Mouse (Mus musculus) midbrain, embryonic 15.5 days (tissue): ENCODE results near the gene Arl16. TPM values are rescaled to one million over a fixed set of nuclear protein-coding genes. Genes with fewer than 3 reads are reported as not detected.

Experiments
- ATAC-seq: fragments of 200-750 bp; cut with Nextera tagmentation; replicated peaks from 2 replicates; pipeline ENCODE4 v1.8.0; 2017; ENCODE audit warnings: moderate TSS enrichment
- H3K27ac ChIP-seq: fragments of 300-500 bp; sonication (generic); 2 replicates; pipeline ENCODE4 v1.5.1; 2015; ENCODE audit warnings: mild to moderate bottlenecking, inconsistent platforms
- H3K27me3 ChIP-seq: fragments of 300-500 bp; sonication (generic); replicated peaks from 2 replicates; pipeline ENCODE4 v1.6.1; 2015; ENCODE audit warnings: inconsistent platforms
- H3K36me3 ChIP-seq: fragments of 300-500 bp; sonication (generic); replicated peaks from 2 replicates; pipeline ENCODE4 v1.6.1; 2015; ENCODE audit warnings: inconsistent platforms
- H3K4me1 ChIP-seq: fragments of 300-500 bp; sonication (generic); 2 replicates; pipeline ENCODE4 v1.6.1; 2015; ENCODE audit warnings: inconsistent platforms
- H3K4me2 ChIP-seq: fragments of 300-500 bp; sonication (generic); 2 replicates; pipeline ENCODE4 v1.6.1; 2015; ENCODE audit warnings: inconsistent platforms, mild to moderate bottlenecking, moderate library complexity
- H3K4me3 ChIP-seq: fragments of 300-500 bp; sonication (generic); 2 replicates; pipeline ENCODE4 v1.5.1; 2015; ENCODE audit warnings: mild to moderate bottlenecking, inconsistent platforms
- H3K9ac ChIP-seq: fragments of 300-500 bp; sonication (generic); 2 replicates; pipeline ENCODE4 v1.6.1; 2015; ENCODE audit warnings: mild to moderate bottlenecking, inconsistent platforms
- H3K9me3 ChIP-seq: fragments of 300-500 bp; sonication (generic); 2 replicates; pipeline ENCODE4 v1.6.1; 2016; ENCODE audit warnings: inconsistent platforms
- WGBS: fragments of 180-500 bp; shearing (Covaris S2); methylation state at CpG from one replicate; pipeline ENCODE4 v1.1.7; 2015; ENCODE audit warnings: mixed read lengths; 5-methylcytosine and 5-hydroxymethylcytosine counted together
- polyA plus RNA-seq: library from polyadenylated mRNA; unstranded; fragments of >200 nt; fragmentation: Nextera tagmentation; extraction: Ambion mirVana; gene quantifications from 2 replicates; pipeline ENCODE4 v1.2.1, GENCODE M21; 2015

The Arl16 gene
- polyA plus RNA-seq, 1 experiment from 2014 or later: 64.1 TPM

GRCm38 (mm10) chr11:120437857-120438385 is 29.5 kb downstream of the Arl16 start:
- Histone ChIP-seq H3K9me3 (no peaks in the 10 kb centered on the region), H3K4me3 (peak overlapping the region; percentile 97), H3K27ac (no peak overlapping the region), H3K27me3 (no peaks in the 10 kb centered on the region), H3K36me3 (peaks cover 2% of the 10 kb centered on the region; the same call in 1 of the 2 replicates), H3K4me1 (peaks cover 14% of the 10 kb centered on the region), H3K4me2 (peak overlapping the region; percentile 72), H3K9ac (no peak overlapping the region; the same call in 1 of the 2 replicates)
- no peak for ATAC-seq
- 27% methylated on average over 12 of the region's 12 CpGs for WGBS

GRCm38 (mm10) chr11:120437152-120437856 is 30.1 kb downstream of the Arl16 start, which contains the start of gene Nploc4:
Nploc4 (minus strand) TSS chr11:120437708.
- Histone ChIP-seq H3K4me3 (peak within 1 kb of the TSS; percentile 97), H3K9me3 (no peaks in the 10 kb centered on the region), H3K36me3 (peaks cover 8% of the 10 kb centered on the region; the same call in 1 of the 2 replicates), H3K27ac (peak within 1 kb of the TSS; percentile 85), H3K9ac (peak within 1 kb of the TSS; percentile 98), H3K4me2 (peak within 1 kb of the TSS; percentile 72), H3K4me1 (peaks cover 14% of the 10 kb centered on the region), H3K27me3 (no peaks in the 10 kb centered on the region)
- ATAC-seq: peak; percentile 78; the same call in 1 of the 2 replicates
- WGBS: under 1% methylated on average over 75 of the region's 77 CpGs

- no peak overlapping the region for H3K4me2 ChIP-seq
- no peak overlapping the region for H3K4me3 ChIP-seq
- H3K4me1 ChIP-seq: no peaks in the 10 kb centered on the region
- WGBS: 96% methylated on average over 3 of the region's 3 CpGs
- H3K36me3 ChIP-seq: peaks cover 32% of the 10 kb centered on the region
- H3K9ac ChIP-seq: no peak overlapping the region
- no peak for ATAC-seq
- H3K9me3 ChIP-seq: no peaks in the 10 kb centered on the region
- no peak overlapping the region for H3K27ac ChIP-seq
- no peaks in the 10 kb centered on the region for H3K27me3 ChIP-seq
Measured at GRCm38 (mm10) chr11:120426727-120427126, 40.7 kb downstream of the Arl16 start.

DNA sequence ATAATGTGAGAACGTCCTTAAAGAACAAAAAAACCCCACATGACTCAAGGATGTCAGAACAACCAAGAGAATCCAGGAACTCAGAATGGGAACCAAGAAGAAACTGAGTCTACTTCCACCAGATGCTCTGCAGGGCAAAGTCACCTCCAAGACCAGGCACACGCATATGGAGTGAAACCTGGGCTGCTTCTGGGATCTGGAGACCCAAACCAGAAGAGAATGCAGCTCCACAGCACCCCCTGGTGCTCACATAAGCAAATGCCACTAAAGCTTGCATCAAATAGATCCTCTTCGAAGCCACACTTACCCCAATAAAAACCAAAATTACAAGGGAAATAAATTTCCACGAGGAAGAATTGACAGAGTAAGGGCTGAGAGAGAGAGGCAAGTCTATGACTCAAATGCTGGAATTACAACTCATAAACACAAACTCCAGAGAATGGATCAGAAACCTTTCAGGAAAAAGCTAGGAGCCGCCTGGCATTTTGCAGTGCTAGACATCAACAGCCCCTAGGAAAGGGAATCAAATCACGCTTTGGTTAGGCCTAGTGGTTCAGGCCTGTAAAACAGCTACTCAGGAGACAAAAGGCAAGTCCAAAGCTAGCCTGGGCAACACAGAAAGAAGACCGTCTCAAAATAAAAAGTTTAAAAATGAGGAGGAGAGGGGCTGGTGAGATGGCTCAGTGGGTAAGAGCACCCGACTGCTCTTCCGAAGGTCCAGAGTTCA is 43.7 kb downstream of the Arl16 start:
- ATAC-seq: no peak
- peaks cover 37% of the 10 kb centered on the region for H3K36me3 ChIP-seq
- H3K4me2 ChIP-seq: no peak overlapping the region
- H3K4me1 ChIP-seq: no peaks in the 10 kb centered on the region
- no peak overlapping the region for H3K27ac ChIP-seq
- WGBS: 72% methylated on average over 9 of the region's 9 CpGs
- H3K9me3 ChIP-seq: no peaks in the 10 kb centered on the region
- no peaks in the 10 kb centered on the region for H3K27me3 ChIP-seq
- no peak overlapping the region for H3K9ac ChIP-seq
- H3K4me3 ChIP-seq: no peak overlapping the region

GRCm38 (mm10) chr11:120422651-120423568 is 44.5 kb downstream of the Arl16 start:
- no peak for ATAC-seq

GRCm38 (mm10) chr11:120418592-120418991 is 48.8 kb downstream of the Arl16 start:
- H3K36me3 ChIP-seq: peaks cover 45% of the 10 kb centered on the region
- no peak overlapping the region for H3K9ac ChIP-seq
- ATAC-seq: no peak
- no peaks in the 10 kb centered on the region for H3K27me3 ChIP-seq
- 91% methylated on average over 1 of the region's 1 CpGs for WGBS
- no peaks in the 10 kb centered on the region for H3K4me1 ChIP-seq
- no peak overlapping the region for H3K27ac ChIP-seq
- no peak overlapping the region for H3K4me2 ChIP-seq
- H3K4me3 ChIP-seq: no peak overlapping the region
- H3K9me3 ChIP-seq: no peaks in the 10 kb centered on the region

More at GRCm38 (mm10) chr11:120422651-120423568, 44.5 kb downstream of the Arl16 start:
- Histone ChIP-seq H3K27ac (no peak overlapping the region), H3K4me2 (no peak overlapping the region), H3K4me1 (no peaks in the 10 kb centered on the region), H3K36me3 (peaks cover 37% of the 10 kb centered on the region), H3K9ac (no peak overlapping the region), H3K27me3 (no peaks in the 10 kb centered on the region), H3K4me3 (no peak overlapping the region), H3K9me3 (no peaks in the 10 kb centered on the region)
- 91% methylated on average over 13 of the region's 13 CpGs for WGBS

GRCm38 (mm10) chr11:120417852-120418251 is 49.6 kb downstream of the Arl16 start:
- no peak overlapping the region for H3K9ac ChIP-seq
- H3K4me1 ChIP-seq: no peaks in the 10 kb centered on the region
- no peak overlapping the region for H3K4me3 ChIP-seq
- no peak overlapping the region for H3K4me2 ChIP-seq
- no peak for ATAC-seq
- no peaks in the 10 kb centered on the region for H3K9me3 ChIP-seq
- H3K27me3 ChIP-seq: no peaks in the 10 kb centered on the region
- 91% methylated on average over 7 of the region's 7 CpGs for WGBS
- H3K27ac ChIP-seq: no peak overlapping the region
- peaks cover 51% of the 10 kb centered on the region for H3K36me3 ChIP-seq

Other genes starting within 250 kb of the Arl16 start
- 16.2 and 16.7 TPM in 2 replicates for gene Bahcc1, start 234.7 kb downstream of the Arl16 start, polyA plus RNA-seq
- 4,418 and 4,467 TPM in 2 replicates for gene Actg1, start 119.1 kb downstream of the Arl16 start, polyA plus RNA-seq
- gene Fscn2, start 106.1 kb downstream of the Arl16 start, polyA plus RNA-seq: 0.84 and 1.4 TPM in 2 replicates
- gene Faap100, start 88.8 kb downstream of the Arl16 start, polyA plus RNA-seq: 124 TPM in 2 replicates
- 34.2 and 39.1 TPM in 2 replicates for gene Nploc4, start 29.9 kb downstream of the Arl16 start, polyA plus RNA-seq
- gene Tspan10, start 25.0 kb downstream of the Arl16 start, polyA plus RNA-seq: not detected in 2 replicates
- gene Pde6g, start 14.1 kb downstream of the Arl16 start, polyA plus RNA-seq: 0.39 and 0.52 TPM in 2 replicates
- gene Oxld1, start 9.5 kb downstream of the Arl16 start, polyA plus RNA-seq: 9.8 and 11.4 TPM in 2 replicates
- 27.9 and 28.1 TPM in 2 replicates for gene Ccdc137, start 9.5 kb downstream of the Arl16 start, polyA plus RNA-seq
- gene Mrpl12, start 17.0 kb upstream of the Arl16 start, polyA plus RNA-seq: 112 and 115 TPM in 2 replicates
- gene Slc25a10, start 24.2 kb upstream of the Arl16 start, polyA plus RNA-seq: 28.6 and 29.2 TPM in 2 replicates
- gene Gcgr, start 63.1 kb upstream of the Arl16 start, polyA plus RNA-seq: 0.17 and 0.19 TPM in 2 replicates
- gene Mcrip1, start 82.1 kb upstream of the Arl16 start, polyA plus RNA-seq: 249 and 264 TPM in 2 replicates
- gene Ppp1r27, start 83.5 kb upstream of the Arl16 start, polyA plus RNA-seq: not detected in 2 replicates
- 256 and 259 TPM in 2 replicates for gene P4hb, start 105.6 kb upstream of the Arl16 start, polyA plus RNA-seq
- gene Arhgdia, start 114.0 kb upstream of the Arl16 start, polyA plus RNA-seq: 458 and 487 TPM in 2 replicates
- gene Alyref, start 130.8 kb upstream of the Arl16 start, polyA plus RNA-seq: 225 and 233 TPM in 2 replicates
- gene Anapc11, start 130.8 kb upstream of the Arl16 start, polyA plus RNA-seq: 200 and 205 TPM in 2 replicates
- 0.59 and 1.3 TPM in 2 replicates for gene Npb, start 140.9 kb upstream of the Arl16 start, polyA plus RNA-seq
- 222 and 233 TPM in 2 replicates for gene Pcyt2, start 150.3 kb upstream of the Arl16 start, polyA plus RNA-seq
- 45.8 and 48.2 TPM in 2 replicates for gene Sirt7, start 157.6 kb upstream of the Arl16 start, polyA plus RNA-seq
- 42.0 and 45.2 TPM in 2 replicates for gene Mafg, start 166.0 kb upstream of the Arl16 start, polyA plus RNA-seq
- 18.2 and 21.2 TPM in 2 replicates for gene Pycr1, start 176.2 kb upstream of the Arl16 start, polyA plus RNA-seq
- 0.90 and 1.2 TPM in 2 replicates for gene Myadml2, start 180.6 kb upstream of the Arl16 start, polyA plus RNA-seq
- 1.4 and 1.8 TPM in 2 replicates for gene Notum, start 193.6 kb upstream of the Arl16 start, polyA plus RNA-seq
- gene Aspscr1, start 205.4 kb upstream of the Arl16 start, polyA plus RNA-seq: 149 and 158 TPM in 2 replicates
- 95.6 and 99.7 TPM in 2 replicates for gene Cenpx, start 246.1 kb upstream of the Arl16 start, polyA plus RNA-seq
- gene Lrrc45, start 246.3 kb upstream of the Arl16 start, polyA plus RNA-seq: 82.6 and 89.9 TPM in 2 replicates